Mouse (Mus musculus): ENCODE data around the gene Ttpal. TPM values are rescaled to one million over a fixed set of nuclear protein-coding genes. Genes with fewer than 3 reads are reported as not detected.
A peak's percentile ranks its signal among the peaks of the same experiment; 100 is the strongest.

Ttpal gene
- polyA plus RNA-seq (2017; shearing (Covaris generic)): 10 to 100 TPM; 37.3 to 41.8 (median 40.6) TPM

DNA sequence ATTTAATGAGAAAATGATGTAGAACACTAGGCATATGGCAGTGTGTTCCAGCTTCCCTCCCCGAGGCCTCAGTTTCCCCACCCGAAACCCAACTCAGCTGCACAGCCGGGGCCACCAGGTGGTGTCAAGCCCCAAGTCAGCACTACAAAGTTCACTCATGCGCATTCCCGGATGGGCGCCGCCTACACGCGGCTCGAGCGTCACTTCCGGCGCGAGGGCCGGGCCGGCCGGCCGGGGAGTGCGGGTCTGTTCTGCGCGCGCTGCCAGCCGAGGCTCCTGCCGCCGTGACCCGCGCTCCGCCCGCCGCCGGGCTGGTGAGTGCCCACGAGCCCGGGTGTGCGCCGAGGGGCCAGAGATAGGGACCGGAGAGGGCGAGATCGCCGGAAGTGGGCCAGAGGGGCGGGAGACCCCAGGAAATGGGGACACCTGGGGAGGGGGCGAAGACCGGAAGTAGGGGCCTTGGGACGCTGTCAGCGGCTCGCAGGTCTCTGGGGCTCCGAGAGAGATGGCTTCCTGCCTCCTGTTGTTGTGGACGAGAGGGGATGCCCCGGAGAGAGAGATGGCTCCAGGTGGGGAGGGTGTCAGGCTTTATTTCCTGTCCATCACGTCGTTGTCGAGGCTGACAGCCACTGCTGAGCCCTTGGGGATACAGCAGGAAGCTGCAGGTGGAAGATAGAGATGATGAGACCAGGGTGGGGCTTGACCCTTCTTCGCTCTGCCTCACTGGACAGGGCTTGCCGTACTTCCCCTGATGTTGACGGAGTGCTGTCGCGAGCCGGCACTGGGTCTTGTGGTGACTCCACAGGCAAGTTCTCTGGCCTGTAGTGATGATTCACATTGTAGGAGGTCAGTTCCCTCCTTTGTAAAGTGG lies at the start of gene Ttpal:
Ttpal (plus strand) TSS at position 214 of the 871 bp plus-strand sequence.
- peak; percentile 87 for ATAC-seq

DNA sequence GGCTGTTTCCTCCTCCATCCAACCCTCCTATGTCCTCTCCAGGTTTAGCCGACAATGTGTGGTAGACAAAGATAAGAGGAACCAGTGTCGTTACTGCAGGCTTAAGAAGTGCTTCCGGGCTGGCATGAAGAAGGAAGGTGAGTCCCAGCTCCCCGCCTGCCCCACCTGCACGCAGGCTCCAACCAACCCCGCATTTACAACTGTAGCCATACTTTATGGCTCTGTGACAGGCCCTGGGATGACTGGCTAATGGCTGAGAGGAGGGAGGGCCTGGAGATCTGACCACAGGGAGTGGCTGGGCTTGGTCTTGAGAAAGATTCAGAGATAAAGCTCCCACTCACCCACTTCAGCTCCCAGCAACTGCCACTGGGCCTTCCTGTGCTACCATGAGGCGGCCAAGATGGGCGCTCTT lies 49.6 kb upstream of the Ttpal start:
- no peak for ATAC-seq

DNA sequence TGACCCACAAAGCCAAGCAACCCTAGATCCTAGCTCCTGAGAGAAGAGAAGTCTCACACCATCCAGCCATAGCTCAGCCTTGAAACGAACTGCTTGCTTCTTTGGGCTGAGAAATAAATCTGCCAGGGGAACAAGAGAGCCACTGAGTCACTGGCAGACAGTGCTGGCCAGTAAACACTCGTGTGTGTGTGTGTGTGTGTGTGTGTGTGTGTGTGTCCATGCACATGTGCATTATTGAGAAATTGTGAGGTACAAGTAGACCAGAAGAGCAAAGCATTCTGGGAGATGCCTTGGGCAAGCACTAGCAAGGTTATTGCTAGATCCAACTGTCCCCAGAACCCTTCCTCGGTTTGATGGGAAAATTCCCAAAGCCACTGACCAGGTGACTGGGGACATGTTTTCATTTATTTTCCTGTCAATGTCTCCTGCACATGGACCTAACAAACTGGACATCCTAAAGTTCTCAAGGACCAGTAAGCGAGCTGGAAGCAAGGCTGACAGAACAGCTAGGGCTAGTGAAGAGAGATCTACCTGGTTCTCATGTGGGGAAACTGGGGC lies 47.6 kb upstream of the Ttpal start:
- ATAC-seq: no peak

DNA sequence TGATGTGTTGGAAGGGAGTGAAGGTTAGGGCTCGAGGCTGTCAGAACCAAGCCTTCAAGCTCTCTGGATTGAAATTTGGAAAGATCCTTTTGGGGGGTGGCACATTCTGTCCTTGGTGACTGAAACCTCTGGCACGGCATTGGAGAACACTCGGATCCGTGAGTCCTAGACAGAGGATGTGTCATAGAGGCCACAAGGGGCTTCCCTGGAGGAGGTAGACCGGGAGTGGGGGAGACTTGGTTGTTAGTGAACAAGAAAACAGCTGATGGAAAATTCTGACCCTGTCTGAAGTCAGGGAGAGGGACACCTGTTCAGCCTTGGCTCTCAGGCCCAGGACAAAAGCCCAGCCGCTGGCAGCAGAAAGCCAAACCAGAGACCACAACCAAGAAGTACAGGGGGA lies 47.1 kb upstream of the Ttpal start:
- no peak for ATAC-seq

DNA sequence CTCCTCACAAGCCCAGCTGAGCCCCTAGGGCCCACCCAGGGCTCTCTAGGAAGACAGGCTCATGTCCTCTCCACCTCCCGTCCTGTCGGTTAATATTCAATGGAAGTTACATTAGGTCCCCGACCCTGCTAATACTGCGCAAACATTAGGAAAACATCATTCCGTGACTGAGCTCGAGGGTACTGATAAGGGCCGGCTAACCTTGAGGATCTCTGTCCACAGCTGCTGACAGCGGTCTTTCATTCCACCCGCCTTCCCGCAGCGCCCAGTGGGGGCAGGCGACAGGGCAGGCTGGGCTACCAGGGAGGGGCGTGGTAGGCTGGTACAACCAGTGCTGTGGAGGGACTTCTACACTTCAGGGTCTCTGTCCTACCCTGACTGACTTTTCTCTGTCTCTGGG lies 46.7 kb upstream of the Ttpal start:
- no peak for ATAC-seq

DNA sequence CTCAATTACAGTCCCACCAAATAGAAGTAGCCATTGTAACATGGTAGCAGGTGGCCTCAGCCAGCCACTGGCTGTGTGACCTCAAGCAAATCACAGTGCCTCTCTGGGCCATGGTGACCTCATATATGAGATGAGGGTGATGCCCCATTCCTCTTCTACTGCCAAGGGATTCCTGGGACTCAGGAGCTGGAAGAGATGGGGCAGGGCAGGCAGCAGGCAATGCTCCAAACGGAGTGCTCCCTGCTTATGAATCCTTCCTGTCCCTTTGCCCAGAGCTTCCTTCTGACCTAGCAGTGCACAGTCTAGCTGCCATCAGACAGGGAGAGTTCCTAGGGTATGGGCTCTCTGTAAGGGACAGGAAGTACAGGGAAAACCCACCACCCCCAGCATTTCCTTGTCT lies 43.6 kb upstream of the Ttpal start:
- ATAC-seq: no peak

DNA sequence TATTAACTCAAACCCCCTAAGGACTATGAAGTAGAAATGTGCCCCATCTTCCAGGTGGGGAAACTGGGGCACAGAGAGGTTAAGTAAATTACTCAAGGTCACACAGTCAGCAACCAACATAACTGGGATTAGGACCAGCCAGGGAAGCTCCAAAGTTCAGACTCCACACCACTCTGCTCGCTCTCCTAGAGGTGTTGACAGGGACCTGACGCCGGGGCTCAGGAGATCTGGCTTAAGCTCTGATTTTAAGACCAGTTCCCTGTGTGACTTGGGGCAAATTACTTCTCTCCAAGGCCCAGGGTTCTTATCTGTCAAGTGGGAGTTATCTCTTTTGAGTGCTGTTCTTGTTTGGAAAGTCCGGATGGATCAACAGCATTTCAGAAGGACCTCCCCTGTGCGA lies 42.9 kb upstream of the Ttpal start:
- ATAC-seq: no peak

DNA sequence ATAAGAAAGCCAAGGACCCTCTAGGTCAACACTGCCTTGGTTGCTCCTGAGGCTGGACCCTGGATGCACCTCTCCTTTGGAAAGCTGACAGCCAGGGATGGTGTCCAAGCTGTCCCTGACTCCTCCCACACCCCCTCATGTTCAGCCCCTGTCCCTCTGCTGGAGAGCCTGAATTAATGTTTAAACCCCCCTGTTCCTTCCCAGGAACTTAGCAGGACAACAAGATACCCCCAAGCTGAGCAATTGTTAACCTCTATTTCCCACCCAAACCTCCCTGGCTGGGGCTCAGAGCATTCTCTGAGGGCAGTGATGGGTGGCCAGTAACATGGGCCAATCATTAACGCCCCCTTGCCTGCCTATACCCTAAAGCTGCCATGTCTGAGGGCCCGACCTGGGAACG lies 41.9 kb upstream of the Ttpal start:
- no peak for ATAC-seq

DNA sequence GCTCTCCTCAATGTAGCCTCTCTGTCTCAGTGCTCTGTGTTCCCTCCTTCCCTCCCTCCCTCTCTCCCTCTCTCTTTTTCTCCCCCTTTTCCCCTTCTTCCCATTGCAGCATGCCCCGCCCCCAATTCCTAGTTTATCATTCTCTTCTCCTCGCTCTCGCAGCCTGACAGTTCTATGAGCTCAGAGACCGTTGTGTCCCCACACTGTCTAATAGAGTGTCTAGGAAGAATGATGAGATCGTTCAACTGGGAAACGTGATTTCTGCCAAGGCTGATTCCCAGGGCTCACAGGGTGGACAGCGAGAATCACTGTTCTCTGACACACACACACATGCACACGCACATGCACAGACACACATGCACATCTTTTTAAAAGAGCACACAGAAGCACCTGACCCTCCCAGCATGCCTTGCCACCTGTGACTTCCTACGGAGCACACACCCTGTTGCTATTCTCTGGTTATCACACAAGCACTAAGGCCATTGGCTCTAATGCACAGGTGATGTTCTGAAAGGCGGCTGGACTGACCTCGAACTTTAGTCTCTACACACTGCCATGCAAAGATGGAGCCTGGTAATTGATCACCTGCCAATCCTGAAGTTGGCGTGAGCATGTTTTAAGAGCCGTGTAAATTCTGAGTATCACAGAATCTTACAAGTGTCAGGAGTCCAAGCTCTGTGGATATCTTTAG lies 40.7 kb upstream of the Ttpal start:
- ATAC-seq: no peak

DNA sequence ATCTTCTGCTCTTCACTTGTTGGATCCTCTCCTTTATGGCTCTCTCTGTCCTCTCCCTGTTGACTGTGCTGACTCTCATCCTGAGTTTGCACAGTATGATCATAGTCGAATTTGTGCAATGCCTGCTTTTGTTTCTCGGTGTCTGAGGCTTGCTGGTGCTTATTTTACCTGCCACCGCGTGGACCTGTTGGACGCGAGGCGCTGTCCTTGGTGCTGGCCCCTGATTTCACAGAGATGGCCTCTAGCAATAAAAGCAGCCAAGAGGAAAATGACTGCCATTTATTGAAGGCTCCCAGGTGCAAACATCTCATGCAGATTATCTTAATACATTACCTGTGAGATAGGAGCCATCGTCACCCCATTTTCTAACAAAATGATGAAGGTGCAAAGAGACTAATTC lies 37.5 kb upstream of the Ttpal start:
- no peak for ATAC-seq

DNA sequence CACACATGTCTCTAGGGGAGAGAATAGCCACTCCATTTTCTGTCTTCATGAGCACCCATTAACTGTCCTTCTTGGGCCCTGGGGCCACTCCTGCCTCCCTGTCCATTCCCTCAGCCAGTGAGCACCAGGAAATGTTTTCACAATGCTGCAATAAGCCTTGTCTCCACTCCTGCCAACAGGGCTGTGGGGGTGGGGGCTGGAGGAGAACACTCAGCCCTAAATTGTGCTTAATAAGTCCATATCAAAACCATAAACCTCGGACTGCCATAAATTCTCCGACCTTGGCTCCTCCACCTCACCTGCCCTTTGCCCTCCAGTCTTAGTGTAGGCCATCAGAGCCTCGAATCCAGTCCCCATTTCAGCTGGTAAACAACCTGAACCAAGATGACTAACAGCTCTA lies 27.8 kb upstream of the Ttpal start:
- no peak for ATAC-seq

DNA sequence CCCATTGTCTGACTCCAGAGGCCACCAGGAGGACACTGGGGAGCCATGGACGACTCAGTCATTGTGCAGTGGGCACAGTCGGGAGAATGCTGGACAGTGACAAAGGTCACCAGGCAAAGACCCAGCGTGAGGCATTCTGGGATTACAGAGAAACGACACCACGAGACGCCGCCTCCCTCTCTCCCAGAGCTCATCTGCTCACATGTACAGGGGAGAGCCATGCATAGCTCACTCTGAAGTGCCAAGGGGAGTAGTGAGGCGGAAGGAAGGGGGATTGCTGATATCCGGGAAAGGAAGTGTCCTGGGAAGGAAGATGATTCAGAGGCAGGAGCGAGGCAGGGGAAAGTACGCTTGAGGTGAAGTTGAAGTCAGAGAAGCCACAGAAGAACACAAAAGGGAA lies 26.9 kb upstream of the Ttpal start:
- no peak for ATAC-seq

DNA sequence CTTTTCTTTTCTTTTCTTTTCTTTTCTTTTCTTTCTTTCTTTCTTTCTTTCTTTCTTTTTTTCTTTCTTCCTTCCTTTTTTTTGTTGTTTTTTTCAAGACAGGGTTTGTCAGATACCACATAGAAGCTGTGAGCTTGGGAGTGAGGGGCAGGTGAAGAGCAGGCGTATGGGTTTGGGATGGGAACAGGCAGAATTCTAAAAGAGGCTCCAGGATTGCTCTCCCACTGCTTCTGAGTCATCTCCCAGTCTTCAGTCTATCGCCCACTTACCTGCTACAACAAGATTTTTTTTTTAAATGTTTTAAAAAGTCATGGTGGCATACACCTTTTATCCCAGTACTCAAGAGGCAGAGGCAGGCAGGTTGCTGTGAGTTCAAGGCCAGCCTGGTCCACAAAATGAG lies 24.1 kb upstream of the Ttpal start:
- no peak for ATAC-seq

DNA sequence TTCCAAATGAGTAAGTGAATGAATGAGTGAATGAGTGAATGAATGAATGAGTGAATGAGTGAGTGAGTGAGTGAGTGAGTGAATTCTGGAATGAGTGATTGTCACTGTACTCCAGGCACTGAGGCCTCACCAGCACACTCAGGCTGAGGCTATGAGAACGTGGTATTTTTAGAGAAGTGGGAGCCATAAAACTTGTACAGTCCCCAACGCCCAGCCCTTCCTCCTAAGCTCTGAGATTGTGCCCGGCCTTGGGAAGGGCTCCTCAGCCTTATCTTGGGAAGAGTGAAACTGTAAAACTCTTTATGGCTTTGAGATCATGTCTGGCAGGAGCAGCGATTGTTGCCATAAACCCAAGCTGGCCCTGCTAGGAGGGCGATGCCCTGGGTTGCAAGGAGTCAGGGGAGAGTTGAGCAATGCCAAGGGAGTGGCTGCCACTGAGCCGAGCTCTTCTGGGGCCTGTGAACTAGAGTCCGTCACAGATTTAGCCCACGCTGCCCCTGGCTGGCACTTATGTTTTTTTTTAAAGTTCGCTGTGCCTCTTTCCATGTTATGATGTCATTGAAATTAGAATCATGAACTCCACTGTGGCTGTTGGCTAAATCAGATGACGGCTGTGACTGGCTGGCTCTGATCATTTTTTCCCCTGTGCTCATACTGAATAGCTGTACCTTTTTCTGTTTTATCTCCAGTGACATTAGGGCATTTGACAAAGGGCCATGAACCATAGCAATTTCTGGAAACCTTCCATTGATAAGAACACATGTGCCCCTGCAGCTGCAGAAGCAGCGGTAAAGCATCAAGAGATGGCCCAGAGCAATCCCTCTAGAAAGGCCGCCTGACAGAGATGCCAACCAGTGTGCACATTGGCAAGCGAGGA lies 21.8 kb upstream of the Ttpal start:
- ATAC-seq: no peak

DNA sequence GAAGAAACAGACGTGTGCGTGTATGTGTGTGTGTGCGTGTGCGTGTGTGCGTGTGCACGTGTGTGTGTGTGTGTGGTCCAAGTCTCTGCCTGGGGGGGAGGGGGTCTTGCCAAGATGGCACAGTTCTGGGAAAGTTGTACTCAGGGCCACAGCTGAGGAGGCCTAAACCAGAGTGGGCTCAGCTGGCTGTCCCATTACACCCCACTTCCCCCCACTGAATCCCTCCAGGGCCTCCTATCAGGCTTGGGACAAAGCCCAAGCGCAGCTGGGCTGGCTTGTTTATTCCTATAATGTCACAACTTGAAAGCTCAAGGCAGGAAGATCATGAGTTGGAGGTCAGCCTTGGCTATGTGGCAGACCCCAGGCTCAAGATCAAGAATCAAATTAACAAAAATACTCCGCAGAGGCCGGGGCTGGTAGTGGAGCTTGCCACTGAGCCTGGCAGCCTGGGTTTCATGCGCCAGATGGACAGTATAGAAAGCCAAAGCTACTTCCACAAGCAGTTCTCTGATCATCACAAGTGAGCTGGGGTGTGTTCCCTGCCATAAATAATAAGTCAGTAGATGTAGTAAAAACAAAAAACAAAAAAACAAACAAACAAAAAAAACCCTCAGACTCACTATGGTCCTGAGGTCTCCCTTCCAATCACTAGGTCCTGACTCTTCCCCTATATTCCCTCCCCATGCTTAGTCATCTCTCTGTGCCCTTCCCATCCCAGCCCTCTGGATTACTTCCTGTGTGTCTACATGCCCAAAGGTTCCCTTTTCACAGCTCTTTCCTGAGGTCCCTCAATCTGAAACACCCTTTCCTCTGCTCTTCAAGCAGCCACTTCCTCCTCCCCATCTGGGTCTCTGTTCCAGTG lies 18.7 kb upstream of the Ttpal start:
- no peak for ATAC-seq

DNA sequence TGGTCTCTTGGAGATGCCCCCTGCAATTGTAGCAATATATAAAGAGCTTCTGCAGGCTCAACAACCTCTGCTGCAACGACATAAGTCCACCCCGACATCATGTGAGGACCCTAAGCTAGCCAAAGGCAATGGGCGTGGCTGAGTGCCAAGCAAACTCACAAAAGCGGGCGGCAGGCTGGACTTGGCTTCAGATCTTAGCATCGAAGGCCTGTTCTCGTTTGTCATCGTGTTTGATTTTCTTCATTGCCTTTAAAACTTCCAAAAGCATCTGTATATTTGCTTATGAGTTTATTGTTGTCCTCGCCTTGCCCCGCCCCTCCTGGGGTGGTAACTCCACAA lies 18.1 kb upstream of the Ttpal start:
- ATAC-seq: no peak

DNA sequence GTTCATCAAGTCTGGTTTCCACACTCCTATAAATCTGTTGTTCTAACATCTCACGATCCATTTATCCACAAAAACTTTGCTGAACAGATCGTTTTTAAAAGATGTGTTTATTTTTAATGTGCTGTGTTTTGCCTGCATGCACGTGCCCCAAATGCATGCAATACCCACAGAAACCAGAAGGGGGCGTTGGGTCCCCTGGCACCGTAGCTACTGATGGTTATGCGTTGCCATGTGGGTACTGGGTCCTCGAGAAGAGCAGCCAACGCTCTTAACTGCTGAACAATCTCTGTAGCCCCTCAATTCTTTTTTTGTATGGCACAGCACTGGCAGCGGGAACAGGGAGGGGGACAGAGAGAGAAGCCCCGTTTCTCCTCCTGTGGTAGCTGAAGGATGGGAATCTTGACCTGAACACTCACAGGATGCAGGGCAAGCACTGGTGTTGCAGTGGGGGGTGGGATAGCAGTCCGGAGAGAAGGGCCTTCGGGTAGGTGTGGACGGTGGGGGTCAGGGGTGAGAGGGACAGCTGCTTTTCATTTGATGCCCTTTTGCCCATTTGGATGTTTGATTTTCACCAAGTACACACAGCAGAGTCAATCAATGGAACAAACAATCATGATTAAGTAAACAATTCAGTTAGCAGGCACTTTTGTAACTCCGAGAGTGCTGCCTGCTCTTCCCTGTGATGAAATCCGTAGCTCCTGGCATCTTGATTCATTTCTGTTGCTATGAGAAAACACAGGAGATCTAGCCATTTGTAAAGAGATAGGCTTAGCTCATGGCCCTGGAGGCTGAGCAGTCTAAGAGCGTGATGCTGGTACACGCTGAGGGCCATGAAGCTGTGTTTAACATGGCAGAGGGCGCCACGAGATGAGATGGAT lies 15.5 kb upstream of the Ttpal start:
- no peak for ATAC-seq

DNA sequence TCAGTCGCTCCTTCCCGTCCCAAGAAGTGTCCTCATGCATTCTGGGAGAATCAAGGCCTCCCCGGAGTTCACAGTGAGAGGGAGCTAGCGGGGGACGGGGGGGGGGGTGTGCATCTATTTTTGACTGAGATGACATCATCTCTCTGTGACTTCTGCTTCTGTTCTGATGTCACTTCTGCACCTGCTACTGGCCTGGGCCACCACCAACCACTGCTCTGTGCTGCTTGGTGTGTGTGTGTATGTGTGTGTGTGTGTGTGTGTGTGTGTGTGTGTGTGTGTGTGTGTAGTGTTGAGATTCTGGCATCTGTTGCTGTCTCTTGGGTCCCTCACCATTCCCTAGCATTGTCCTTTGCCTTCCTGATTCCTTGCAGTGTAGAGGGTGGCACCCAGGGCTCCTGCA lies 14.6 kb upstream of the Ttpal start:
- no peak for ATAC-seq

DNA sequence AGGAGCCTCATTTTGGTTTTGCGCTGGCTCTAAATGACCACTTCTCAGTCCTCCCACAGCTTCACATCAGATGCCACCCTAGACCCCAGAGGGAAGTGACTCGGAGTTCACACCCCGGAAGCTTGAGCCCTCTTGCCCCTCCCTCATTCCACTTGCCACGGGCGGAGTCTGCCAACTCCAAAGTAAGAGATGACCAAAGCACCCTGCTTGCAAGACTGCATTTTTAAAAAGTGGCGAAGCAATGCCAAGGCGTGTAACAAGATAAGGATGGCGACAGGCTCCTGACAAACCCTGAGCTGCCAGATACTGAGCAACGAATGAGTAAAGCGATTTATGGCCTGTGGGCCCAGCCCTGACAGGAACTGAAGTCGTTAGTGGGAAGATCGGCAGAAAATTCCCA lies 11.9 kb upstream of the Ttpal start:
- no peak for ATAC-seq

DNA sequence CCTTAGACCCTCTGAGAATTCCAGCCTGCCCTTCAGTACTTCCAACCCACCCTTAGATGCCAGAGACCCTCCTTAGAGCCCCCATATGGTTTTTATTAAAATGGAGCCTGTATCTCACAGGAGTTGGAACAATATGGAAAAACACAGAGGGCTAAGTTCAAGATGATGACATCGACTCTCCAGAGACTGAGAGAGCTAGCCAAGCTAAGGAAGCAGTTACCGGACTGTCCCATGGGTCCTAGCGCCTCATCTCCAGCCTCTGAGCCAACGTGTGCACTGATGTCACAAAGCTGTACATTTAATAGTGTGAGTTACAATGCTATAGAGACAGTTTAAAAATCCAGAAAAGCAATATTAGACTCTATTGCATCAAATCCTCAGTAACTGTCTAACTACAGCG lies 11.1 kb upstream of the Ttpal start:
- ATAC-seq: no peak

DNA sequence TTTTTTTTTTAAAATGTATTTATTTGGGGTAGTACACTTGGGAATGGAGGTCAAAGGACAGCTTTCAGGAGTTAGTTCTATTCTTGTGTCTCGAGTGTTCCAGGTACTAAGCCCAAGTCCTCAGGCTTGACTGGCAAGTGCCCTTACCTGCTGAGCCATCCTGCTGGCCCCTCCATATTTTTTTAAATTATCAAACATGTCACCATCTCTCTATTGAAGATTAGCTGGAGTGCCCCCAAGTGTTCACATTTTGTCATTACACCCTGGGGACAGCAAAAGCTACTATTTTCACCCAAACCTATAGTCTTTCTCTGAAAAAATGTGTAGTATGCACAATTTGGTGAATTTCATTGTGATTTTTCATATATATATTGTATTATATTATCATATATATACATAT lies 10.0 kb upstream of the Ttpal start:
- no peak for ATAC-seq

Data from inflammation-experienced regulatory T-cells, adult 6 months (primary cell).